Mouse (Mus musculus) ES-Bruce4 (cell line): ENCODE results near the gene Zc3h4.

Experiments used
- CTCF ChIP-seq: IDR thresholded peaks from one replicate; pipeline ENCODE4 v1.8.1; 2011; ENCODE audit warnings: low read depth, low read length
- POLR2A ChIP-seq: IDR thresholded peaks from one replicate; pipeline ENCODE4 v1.8.1; 2011; ENCODE audit warnings: low read length; ENCODE audit not compliant: insufficient read depth

GRCm38 (mm10) chr7:16406978-16407377 is 6.3 kb downstream of the Zc3h4 start:
- TF ChIP-seq CTCF (no peak), POLR2A (no peak)
